Mouse (Mus musculus) CH12.LX (cell line): Measurements from ENCODE around the gene Ces3a. TPM values are rescaled to one million over a fixed set of nuclear protein-coding genes. Genes with fewer than 3 reads are reported as not detected.

ENCODE experiments used
- DNase-seq: peaks from one replicate; pipeline ENCODE4 v3.0.0-alpha.2; 2013; ENCODE audit errors: extremely low read depth
- H3K27ac ChIP-seq: 2 replicates; pipeline ENCODE4 v1.5.1; 2012; ENCODE audit warnings: low read depth, mild to moderate bottlenecking, control low read depth, moderate library complexity; ENCODE audit not compliant: insufficient read depth
- H3K27me3 ChIP-seq: replicated peaks from 2 replicates; pipeline ENCODE3; 2012; ENCODE audit warnings: inconsistent platforms
- H3K36me3 ChIP-seq, 2 experiments: replicated peaks in 1 of 2; 2 replicates each; pipeline versions ENCODE3 to v1.6.1; 2012; ENCODE audit warnings: inconsistent platforms in 1 of 2, low read length in 1 of 2, mild to moderate bottlenecking in 1 of 2, mixed read lengths in 1 of 2, moderate library complexity in 1 of 2; ENCODE audit not compliant: control insufficient read depth in 1 of 2, insufficient read depth in 1 of 2
- H3K4me1 ChIP-seq, 2 experiments: 2 replicates each; pipeline ENCODE4 v1.6.1; 2012; ENCODE audit warnings: inconsistent platforms in 1 of 2, moderate library complexity in 1 of 2; ENCODE audit not compliant: insufficient read depth in 2 of 2, control insufficient read depth in 1 of 2
- H3K4me2 ChIP-seq: 2 replicates; pipeline ENCODE4 v1.6.1; 2012; ENCODE audit warnings: low read depth, mild to moderate bottlenecking, control low read depth; ENCODE audit not compliant: poor library complexity, insufficient read depth, severe bottlenecking
- H3K4me3 ChIP-seq, 3 experiments: fragments of 150-350 bp in 1 of 3; sonication (generic) in 1 of 3; replicated peaks in 1 of 3; 2 replicates each; pipeline versions ENCODE3 to v1.5.1; 2011 to 2012; ENCODE audit warnings: low read depth in 2 of 3, low read length in 2 of 3, mild to moderate bottlenecking in 2 of 3, moderate library complexity in 2 of 3, control low read depth in 1 of 3, improper control_type of control experiment in 1 of 3, inconsistent platforms in 1 of 3, mixed read lengths in 1 of 3; ENCODE audit not compliant: poor library complexity in 1 of 3
- H3K79me2 ChIP-seq: replicated peaks from 2 replicates; pipeline ENCODE4 v1.6.1; 2012; ENCODE audit warnings: mild to moderate bottlenecking, moderate library complexity; ENCODE audit not compliant: control insufficient read depth, poor library complexity, insufficient read depth, severe bottlenecking; ENCODE audit errors: extremely low read depth
- H3K9ac ChIP-seq: 2 replicates; pipeline ENCODE4 v1.6.1; 2012; ENCODE audit warnings: low read depth, mild to moderate bottlenecking, control low read depth, moderate library complexity; ENCODE audit not compliant: insufficient read depth
- H3K9me3 ChIP-seq: replicated peaks from 2 replicates; pipeline ENCODE3; 2012; ENCODE audit warnings: low read length, inconsistent platforms, mixed read lengths
- BHLHE40 ChIP-seq: IDR thresholded peaks from 2 replicates; pipeline ENCODE4 v1.6.1; 2011; ENCODE audit warnings: mild to moderate bottlenecking, low read depth, low read length, improper control_type of control experiment
- CHD1 ChIP-seq: IDR thresholded peaks from 2 replicates; pipeline ENCODE4 v1.6.1; 2012; ENCODE audit warnings: low read depth, low read length, improper control_type of control experiment, inconsistent platforms
- CTCF ChIP-seq, 2 experiments: IDR thresholded peaks in 1 of 2; conservative IDR thresholded peaks in 1 of 2; 2 replicates each; pipeline ENCODE4 v1.5.1; 2011 to 2012; ENCODE audit warnings: low read depth in 2 of 2, low read length in 2 of 2, improper control_type of control experiment in 1 of 2, inconsistent platforms in 1 of 2, mild to moderate bottlenecking in 1 of 2, moderate library complexity in 1 of 2
- E2F4 ChIP-seq: IDR thresholded peaks from 2 replicates; pipeline ENCODE4 v1.6.1; 2011; ENCODE audit warnings: low read depth, low read length, improper control_type of control experiment; ENCODE audit not compliant: insufficient replicate concordance
- EP300 ChIP-seq: IDR thresholded peaks from 2 replicates; pipeline ENCODE4 v1.6.1; 2011; ENCODE audit warnings: low read length, improper control_type of control experiment
- HCFC1 ChIP-seq: IDR thresholded peaks from 2 replicates; pipeline ENCODE4 v1.6.1; 2012; ENCODE audit warnings: low read depth, mild to moderate bottlenecking, inconsistent platforms, low read length, improper control_type of control experiment
- JUN ChIP-seq: IDR thresholded peaks from 2 replicates; pipeline ENCODE4 v1.6.1; 2011; ENCODE audit warnings: low read depth, mild to moderate bottlenecking, low read length, improper control_type of control experiment, moderate library complexity; ENCODE audit not compliant: insufficient read depth
- JUND ChIP-seq: conservative IDR thresholded peaks from 2 replicates; pipeline ENCODE4 v1.6.1; 2011; ENCODE audit warnings: low read depth, low read length, improper control_type of control experiment
- MAFK ChIP-seq: IDR thresholded peaks from 2 replicates; pipeline ENCODE4 v1.6.1; 2011; ENCODE audit warnings: low read length, improper control_type of control experiment; ENCODE audit not compliant: insufficient replicate concordance
- MAX ChIP-seq: IDR thresholded peaks from 2 replicates; pipeline ENCODE4 v1.6.1; 2011; ENCODE audit warnings: low read length, improper control_type of control experiment
- MAZ ChIP-seq: IDR thresholded peaks from 2 replicates; pipeline ENCODE4 v1.6.1; 2012; ENCODE audit warnings: low read depth, mild to moderate bottlenecking, inconsistent platforms, low read length, improper control_type of control experiment, moderate library complexity
- MEF2A ChIP-seq: IDR thresholded peaks from 2 replicates; pipeline ENCODE4 v1.6.1; 2014; ENCODE audit warnings: low read depth, mild to moderate bottlenecking, inconsistent platforms, low read length, improper control_type of control experiment, borderline replicate concordance
- NRF1 ChIP-seq: IDR thresholded peaks from 2 replicates; pipeline ENCODE4 v1.6.1; 2014; ENCODE audit warnings: low read depth, mild to moderate bottlenecking, inconsistent platforms, low read length, improper control_type of control experiment, moderate library complexity
- PAX5 ChIP-seq: IDR thresholded peaks from 2 replicates; pipeline ENCODE4 v1.6.1; 2012; ENCODE audit warnings: low read length, inconsistent platforms, mixed read lengths
- RAD21 ChIP-seq: IDR thresholded peaks from 2 replicates; pipeline ENCODE4 v1.6.1; 2011; ENCODE audit warnings: low read depth, mild to moderate bottlenecking, low read length, improper control_type of control experiment, moderate library complexity
- TBP ChIP-seq: conservative IDR thresholded peaks from 2 replicates; pipeline ENCODE4 v1.6.1; 2011; ENCODE audit warnings: low read depth, low read length, improper control_type of control experiment
- TCF12 ChIP-seq: IDR thresholded peaks from 2 replicates; pipeline ENCODE4 v1.6.1; 2014; ENCODE audit warnings: low read depth, mild to moderate bottlenecking, inconsistent platforms, low read length, improper control_type of control experiment
- UBTF ChIP-seq: IDR thresholded peaks from 2 replicates; pipeline ENCODE4 v1.6.1; 2012; ENCODE audit warnings: low read depth, mild to moderate bottlenecking, inconsistent platforms, low read length, improper control_type of control experiment, moderate library complexity
- ZNF384 ChIP-seq: IDR thresholded peaks from 2 replicates; pipeline ENCODE4 v1.6.1; 2012; ENCODE audit warnings: low read depth, low read length, improper control_type of control experiment, inconsistent platforms
- dilution Hi-C: fragments of 300-500 bp; cut with MboI; formaldehyde crosslinking; loops from 2 replicates; pipeline ENCODE4 v1.14.3; 2020; ENCODE audit warnings: low sequenced_read_pairs; ENCODE audit not compliant: extremely low pct_unique_long_range_greater_than_20kb, extremely low pct_ligation_motif_present
- in situ Hi-C: fragments of 300-500 bp; cut with MboI; formaldehyde crosslinking; loops from 3 replicates; pipeline ENCODE4 v1.14.3; 2019; ENCODE audit warnings: low sequenced_read_pairs, low pct_ligation_motif_present, low pct_unique_long_range_greater_than_20kb, mixed read lengths
- polyA plus RNA-seq: library from polyadenylated mRNA; unstranded; fragments of >175 nt; gene quantifications from 2 replicates; pipeline ENCODE4 v1.2.1, GENCODE M21; 2012; ENCODE audit warnings: low read depth; ENCODE audit not compliant: insufficient read length
- total RNA-seq, 2 experiments: library from RNA; depleted of rRNA; stranded (reverse); fragments of 300-350 nt in 1 of 2; fragments of >200 nt in 1 of 2; gene quantifications; 2 replicates each; pipeline ENCODE4 v1.2.3; 2012 to 2014

Gene Ces3a
- total and polyA plus RNA-seq, 3 experiments, result not detected

DNA sequence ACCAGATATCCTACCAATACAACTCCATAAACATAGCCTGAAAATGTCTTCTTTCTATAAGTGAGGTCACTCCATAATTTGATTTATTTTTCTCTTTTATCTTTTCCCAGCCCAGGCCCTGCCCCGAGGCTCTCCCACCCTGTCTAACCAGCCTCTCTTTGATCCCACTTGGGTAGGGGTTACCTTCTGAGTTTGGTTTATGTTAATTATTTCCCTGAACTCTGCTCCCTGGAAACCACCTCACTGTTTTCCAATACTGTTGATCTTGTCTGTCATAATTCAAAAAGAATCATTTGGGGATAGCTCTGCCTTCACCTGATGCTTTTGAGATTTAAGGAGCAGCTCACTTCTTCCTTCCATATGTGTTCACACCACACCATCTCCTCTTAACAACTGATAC lies 4.9 kb upstream of the Ces3a start:
- no peak for DNase-seq
- Histone ChIP-seq H3K79me2 (no peaks in the 10 kb centered on the region), H3K9me3 (no peaks in the 10 kb centered on the region), H3K27ac (no peak overlapping the region), H3K4me1 (no peaks in the 10 kb centered on the region), H3K36me3 (no peaks in the 10 kb centered on the region), H3K4me2 (no peak overlapping the region), H3K27me3 (peaks cover 3% of the 10 kb centered on the region), H3K9ac (no peak overlapping the region), H3K4me3 (no peak overlapping the region)
- in situ Hi-C loops, result loop anchor here (25.0 kb wide), 1 partner anchor 281 kb away; no protein-coding TSS in a partner anchor
- TF ChIP-seq CTCF (conservative IDR thresholded peaks at IDR 0.05 in 1 of 2, IDR thresholded peaks at IDR 0.05 in 1 of 2; ENCODE audit: low read depth in 2 of 2, low read length in 2 of 2), result no peak
- no peak for TF ChIP-seq ZNF384
- no peak for TF ChIP-seq JUND
- no peak for TF ChIP-seq UBTF
- TF ChIP-seq CHD1, result no peak
- TF ChIP-seq JUN, result no peak
- no peak for TF ChIP-seq MAFK
- no peak for TF ChIP-seq RAD21
- TF ChIP-seq BHLHE40, result no peak
- TF ChIP-seq HCFC1, result no peak
- dilution Hi-C loops, result no loop called here

DNA sequence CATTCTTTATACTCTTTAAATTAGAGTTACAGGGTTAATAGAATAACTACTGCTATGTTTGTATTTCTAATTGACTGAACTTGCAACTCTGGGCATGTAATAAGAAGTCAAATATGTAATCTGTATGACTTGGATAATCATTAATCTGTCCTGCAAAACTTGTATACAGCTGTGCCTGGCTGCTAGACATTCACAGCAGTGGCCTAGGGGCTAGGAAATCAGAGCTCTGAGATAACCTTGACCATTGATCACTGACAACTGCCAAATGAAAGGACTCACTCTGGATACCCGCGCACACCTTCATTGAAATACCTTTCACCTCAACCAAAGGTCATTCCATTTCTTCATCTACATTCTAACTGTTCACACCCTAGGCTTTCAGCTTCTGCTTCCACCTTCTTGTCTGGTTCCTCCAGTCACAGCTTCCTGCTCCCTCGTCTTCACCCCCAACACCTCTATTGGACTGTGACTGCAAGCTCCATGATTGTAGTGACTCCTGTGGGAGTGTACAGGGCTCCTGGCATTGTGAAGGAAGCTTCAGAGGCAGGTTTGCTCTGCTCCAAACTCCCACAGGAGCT lies 2.5 kb upstream of the Ces3a start:
- Histone ChIP-seq H3K27me3 (peaks cover 10% of the 10 kb centered on the region), H3K4me2 (no peak overlapping the region), H3K9me3 (no peaks in the 10 kb centered on the region), H3K36me3 (no peaks in the 10 kb centered on the region), H3K9ac (no peak overlapping the region), H3K4me3 (no peak overlapping the region), H3K4me1 (no peaks in the 10 kb centered on the region), H3K79me2 (no peaks in the 10 kb centered on the region), H3K27ac (no peak overlapping the region)
- in situ Hi-C loops (loop anchor here (25.0 kb wide), 1 partner anchor 284 kb away; no protein-coding TSS in a partner anchor), dilution Hi-C loops (no loop called here)
- DNase-seq, result no peak
- TF ChIP-seq TCF12, result no peak
- no peak for TF ChIP-seq MAZ
- TF ChIP-seq MAFK, result no peak
- no peak for TF ChIP-seq BHLHE40
- TF ChIP-seq PAX5, result no peak
- TF ChIP-seq RAD21, result no peak
- TF ChIP-seq TBP, result no peak
- no peak for TF ChIP-seq E2F4
- TF ChIP-seq ZNF384, result no peak
- TF ChIP-seq MEF2A, result no peak
- TF ChIP-seq NRF1, result no peak
- TF ChIP-seq JUN, result no peak
- no peak for TF ChIP-seq EP300
- no peak for TF ChIP-seq MAX
